Mouse (Mus musculus): ENCODE measurements at regions not wholly inside any gene's neighbourhood (a gene's known extent, or its start where the extent isn't known, plus 50 kb on each side); places are given as distances from the start of the nearest gene placed in this dataset.

- TF ChIP-seq CTCF (IDR thresholded peaks at IDR 0.05; ENCODE audit: low read depth, low read length) (no peak), GATA1 (IDR thresholded peaks at IDR 0.05; ENCODE audit: borderline replicate concordance, low read length) (no peak), POLR2AphosphoS5 (IDR thresholded peaks at IDR 0.05; ENCODE audit: insufficient replicate concordance, low read depth, low read length) (no peak), GATA2 (IDR thresholded peaks at IDR 0.05; ENCODE audit: borderline replicate concordance, low read depth, low read length) (no peak)
Measured at GRCm38 (mm10) chr7:90033640-90034312, 53.0 kb upstream of the Eed start.
